Comparison of ENCODE assay signal across 13 mouse cellular contexts in genomic region chr1:74698791-74699190, GRCm38 (mm10). TPM values are rescaled to one million over a fixed set of nuclear protein-coding genes. Genes with fewer than 3 reads are reported as not detected.
A peak's percentile ranks its signal among the peaks of the same experiment; 100 is the strongest.
DNase-seq lines count a peak whose midpoint lies in the region; ATAC-seq lines count a peak whose summit lies in the region.
"Had no signal": no experiment of that assay in that cellular context is flagged by ENCODE, and none has a peak within 500 bp of the region (broad histone marks: within the 10 kb centered on the region; RNA-seq: fewer than 3 reads in every experiment).

No protein-coding gene starts in this region.

- H3K9ac ChIP-seq in midbrain, embryonic 16.5 days (ENCODE audit: low read depth, low read length): no peak overlapping the region
- H3K9ac ChIP-seq in hindbrain, embryonic 13.5 days: no peak overlapping the region
- H3K9ac ChIP-seq: neural tube, embryonic 13.5 days had no signal

- intact Hi-C loops in heart, postnatal 25 days (cut with DNase I): no loop called here

- WGBS in macrophage (ENCODE audit: missing documents): 100% methylated on average over 1 of the region's 1 CpGs
- WGBS in midbrain, embryonic 16.5 days: 88% methylated on average over 1 of the region's 1 CpGs
- 95% methylated on average over 1 of the region's 1 CpGs for WGBS in hindbrain, embryonic 13.5 days

- no peaks in the 10 kb centered on the region for H3K9me3 ChIP-seq in midbrain, embryonic 16.5 days (replicated peaks; ENCODE audit: control insufficient read depth, low read length, poor library complexity, severe bottlenecking)
- H3K9me3 ChIP-seq in hindbrain, embryonic 13.5 days: no peaks in the 10 kb centered on the region
- H3K9me3 ChIP-seq: limb, embryonic 10.5 days; neural tube, embryonic 13.5 days had no signal

- peak; percentile 96 for DNase-seq in heart, adult 11 months
- no peak for DNase-seq in heart, postnatal 25 days (ENCODE audit: low spot score)
- peak; percentile 55 for DNase-seq in heart, postnatal 4 days
- DNase-seq in gastrocnemius, postnatal 25 days: no peak
- DNase-seq: gastrocnemius, postnatal 10 days had no signal

- 0 out of 2 replicates have a peak, but pooled peaks cover 3% of the 10 kb centered on the region for H3K4me1 ChIP-seq in brown adipose tissue, adult 24 weeks (ENCODE audit: control insufficient read depth, insufficient read depth, insufficient read length, low read length)
- no peaks in the 10 kb centered on the region for H3K4me1 ChIP-seq in midbrain, embryonic 16.5 days (ENCODE audit: control insufficient read depth, insufficient read depth, low read length)
- H3K4me1 ChIP-seq in hindbrain, embryonic 13.5 days (replicated peaks): no peaks in the 10 kb centered on the region
- H3K4me1 ChIP-seq: limb, embryonic 10.5 days; neural tube, embryonic 13.5 days had no signal

- no peak for ATAC-seq in midbrain, embryonic 16.5 days
- no peak for ATAC-seq in hindbrain, embryonic 13.5 days (ENCODE audit: low FRiP score)

- no peaks in the 10 kb centered on the region for H3K79me2 ChIP-seq in macrophage (ENCODE audit: inconsistent target)

- H3K4me2 ChIP-seq in midbrain, embryonic 16.5 days (ENCODE audit: low read length): no peak overlapping the region
- no peak overlapping the region for H3K4me2 ChIP-seq in hindbrain, embryonic 13.5 days
- H3K4me2 ChIP-seq: midbrain, embryonic 11.5 days; neural tube, embryonic 13.5 days had no signal

- peak overlapping the region; percentile 62 for H3K27ac ChIP-seq in brown adipose tissue, adult 24 weeks (replicated peaks; ENCODE audit: low read depth, low read length)
- peak overlapping the region; percentile 5 for H3K27ac ChIP-seq in macrophage
- no peak overlapping the region for H3K27ac ChIP-seq in midbrain, embryonic 16.5 days (ENCODE audit: low read length)
- H3K27ac ChIP-seq in hindbrain, embryonic 13.5 days: no peak overlapping the region
- H3K27ac ChIP-seq: limb, embryonic 10.5 days; neural tube, embryonic 13.5 days had no signal

- peaks cover 12% of the 10 kb centered on the region; the same call in 1 of the 2 replicates for H3K36me3 ChIP-seq in macrophage (ENCODE audit: inconsistent target)
- peaks cover 37% of the 10 kb centered on the region for H3K36me3 ChIP-seq in midbrain, embryonic 16.5 days (ENCODE audit: control insufficient read depth, insufficient read depth, low read length)
- H3K36me3 ChIP-seq in hindbrain, embryonic 13.5 days: peaks cover 73% of the 10 kb centered on the region

- H3K27me3 ChIP-seq in midbrain, embryonic 16.5 days (ENCODE audit: control insufficient read depth, insufficient read depth, low read depth, low read length): no peaks in the 10 kb centered on the region
- no peaks in the 10 kb centered on the region for H3K27me3 ChIP-seq in hindbrain, embryonic 13.5 days
- H3K27me3 ChIP-seq: neural tube, embryonic 13.5 days had no signal

- H3K4me3 ChIP-seq in brown adipose tissue, adult 24 weeks (ENCODE audit: insufficient read depth, low read depth, low read length): no peak overlapping the region
- H3K4me3 ChIP-seq in macrophage (ENCODE audit: inconsistent target): no peak overlapping the region
- no peak overlapping the region for H3K4me3 ChIP-seq in midbrain, embryonic 16.5 days (ENCODE audit: low read depth, low read length)
- no peak overlapping the region for H3K4me3 ChIP-seq in hindbrain, embryonic 13.5 days
- H3K4me3 ChIP-seq: limb, embryonic 10.5 days; neural tube, embryonic 13.5 days had no signal

RNA-seq across cellular contexts. Expression of gene Cyp27a1, which starts 14.6 kb away (rescaled TPM):
- total RNA-seq in heart, postnatal 25 days (2021): 10 to 100 TPM; 11.1 to 11.9 TPM
- 40.2 and 90.5 TPM in 2 replicates for polyA plus RNA-seq in brown adipose tissue, adult 24 weeks (2012; ENCODE audit: insufficient read depth, insufficient read length, missing spikeins)
- total RNA-seq in heart, postnatal 4 days (2021): 1 to 10 TPM; 5.4 to 6.3 TPM
- 100 to 1,000 TPM in 22 of 26 experiments, 10 to 100 TPM in 4; 49.9 to 682 (median 176) TPM for total RNA-seq in macrophage (2018; cell fraction: chromatin; rRNA removed)
- 10 to 100 TPM in 24 of 26 experiments, 1 to 10 TPM in 2; 7.6 to 80.2 (median 32.6) TPM for total RNA-seq in macrophage (2018; cell fraction: cytosol; rRNA removed)
- 100 to 1,000 TPM in 12 of 26 experiments, 10 to 100 TPM in 14; 23.6 to 520 (median 98.6) TPM for total RNA-seq in macrophage (2018; cell fraction: nucleus; rRNA removed)
- 10.0 to 133 TPM (median 56.9 TPM) in 3 replicates for polyA plus RNA-seq in macrophage (2018)
- polyA plus RNA-seq in midbrain, embryonic 16.5 days (2015; fragmentation: Nextera tagmentation; extraction: Ambion mirVana): 1.8 and 2.8 TPM in 2 replicates
- 10 to 100 TPM; 32.4 to 36.4 TPM for total RNA-seq in gastrocnemius, postnatal 25 days (2021)
- 2.1 TPM in 2 replicates for polyA plus RNA-seq in hindbrain, embryonic 13.5 days (2015; fragmentation: Nextera tagmentation; extraction: Ambion mirVana)
- total RNA-seq: MEL had no signal

RNA-seq across cellular contexts. Expression of gene Ttll4, which starts 37.2 kb away (rescaled TPM):
- total RNA-seq in heart, postnatal 25 days (2021): 10 to 100 TPM; 11.6 to 12.1 TPM
- polyA plus RNA-seq in brown adipose tissue, adult 24 weeks (2012; ENCODE audit: insufficient read depth, insufficient read length, missing spikeins): 6.2 and 9.6 TPM in 2 replicates
- total RNA-seq in heart, postnatal 4 days (2021): 10 to 100 TPM; 19.7 to 22.1 TPM
- total RNA-seq in macrophage (2018; cell fraction: chromatin; rRNA removed): 10 to 100 TPM; 11.1 to 70.9 (median 39.0) TPM
- total RNA-seq in macrophage (2018; cell fraction: cytosol; rRNA removed): 1 to 10 TPM; 1.9 to 7.2 (median 3.8) TPM
- 10 to 100 TPM in 20 of 26 experiments, 1 to 10 TPM in 6; 8.0 to 42.4 (median 19.6) TPM for total RNA-seq in macrophage (2018; cell fraction: nucleus; rRNA removed)
- 3.0 to 5.5 TPM (median 3.7 TPM) in 3 replicates for polyA plus RNA-seq in macrophage (2018)
- 9.9 and 15.5 TPM in 2 replicates for polyA plus RNA-seq in midbrain, embryonic 16.5 days (2015; fragmentation: Nextera tagmentation; extraction: Ambion mirVana)
- total RNA-seq in gastrocnemius, postnatal 25 days (2021): 10 to 100 TPM; 10.8 to 11.4 TPM
- 11.9 and 13.3 TPM in 2 replicates for polyA plus RNA-seq in hindbrain, embryonic 13.5 days (2015; fragmentation: Nextera tagmentation; extraction: Ambion mirVana)

RNA-seq across cellular contexts. Expression of gene Prkag3, which starts 50.2 kb away (rescaled TPM):
- 1 to 10 TPM in 1 of 2 experiments, under 1 TPM in 1; 0.96 to 2.7 TPM for total RNA-seq in heart, postnatal 25 days (2021)
- polyA plus RNA-seq in brown adipose tissue, adult 24 weeks (2012; ENCODE audit: insufficient read depth, insufficient read length, missing spikeins): 0.59 and 1.3 TPM in 2 replicates
- total RNA-seq in heart, postnatal 4 days (2021): 1 to 10 TPM; 3.7 to 4.1 TPM
- 1 to 10 TPM in 1 of 26 experiments, under 1 TPM in 8, not detected in 17; 0.22 to 2.0 (median 0.46) TPM for total RNA-seq in macrophage (2018; cell fraction: chromatin; rRNA removed)
- total RNA-seq in macrophage (2018; cell fraction: cytosol; rRNA removed): under 1 TPM in 8 of 26 experiments, not detected in 18; 0.03 to 0.10 (median 0.07) TPM
- total RNA-seq in macrophage (2018; cell fraction: nucleus; rRNA removed): 1 to 10 TPM in 1 of 26 experiments, under 1 TPM in 9, not detected in 16; 0.12 to 2.1 (median 0.30) TPM
- polyA plus RNA-seq in macrophage (2018): not detected in 3 replicates
- not detected in 2 replicates for polyA plus RNA-seq in midbrain, embryonic 16.5 days (2015; fragmentation: Nextera tagmentation; extraction: Ambion mirVana)
- total RNA-seq in gastrocnemius, postnatal 25 days (2021): 10 to 100 TPM; 54.4 to 93.4 TPM
- 0.16 and 0.21 TPM in 2 replicates for polyA plus RNA-seq in hindbrain, embryonic 13.5 days (2015; fragmentation: Nextera tagmentation; extraction: Ambion mirVana)
- total RNA-seq: MEL had no signal
- polyA plus RNA-seq: midbrain, embryonic 11.5 days; neural tube, embryonic 13.5 days had no signal

Comparison
In these comparisons a context has a peak if more than half of its experiments do, and no peak if none do; other contexts are left out.
1. DNase-seq: peak in heart, adult 11 months (single experiment) and heart, postnatal 4 days (single experiment); none in heart, postnatal 25 days (single experiment) and gastrocnemius, postnatal 25 days (single experiment).
2. H3K27ac ChIP-seq: peak in brown adipose tissue, adult 24 weeks (single experiment) and macrophage (single experiment); none in midbrain, embryonic 16.5 days (single experiment) and hindbrain, embryonic 13.5 days (single experiment).